Comparison of ENCODE assay signal across 12 mouse cellular contexts in the genomic region with DNA sequence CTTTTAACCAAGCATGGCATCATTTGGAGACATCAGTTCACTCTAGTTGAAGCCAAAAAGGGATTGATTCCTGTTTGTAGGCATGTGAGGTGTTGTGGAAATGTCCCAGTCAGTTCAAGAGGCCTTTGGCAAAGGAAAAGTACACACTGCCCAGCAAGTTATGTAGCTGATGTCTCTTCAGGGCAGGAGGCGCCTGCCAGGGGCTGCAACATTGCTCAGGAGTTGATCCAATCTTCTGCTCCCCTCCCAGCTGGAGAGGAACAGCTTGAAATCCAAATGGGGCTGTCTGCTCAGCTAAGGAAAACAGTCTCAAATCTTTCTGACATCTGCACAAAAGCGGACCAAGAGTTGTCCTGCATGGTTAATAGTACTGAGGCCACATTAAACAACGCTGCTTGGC.
DNase-seq lines count a peak whose midpoint lies in the region; ATAC-seq lines count a peak whose summit lies in the region.
"Had no signal": no experiment of that assay in that cellular context is flagged by ENCODE, and none has a peak within 500 bp of the region (broad histone marks: within the 10 kb centered on the region; RNA-seq: fewer than 3 reads in every experiment).

No protein-coding gene starts in this region.

- no peak overlapping the region for H3K4me3 ChIP-seq in heart, embryonic 11.5 days (ENCODE audit: low read depth, low read length)
- H3K4me3 ChIP-seq: embryonic facial prominence, embryonic 15.5 days; limb, embryonic 12.5 days had no signal

- intact Hi-C loops in heart, postnatal 25 days (cut with DNase I) = no loop called here

- no peak overlapping the region for H3K9ac ChIP-seq in heart, embryonic 11.5 days (ENCODE audit: low read depth, low read length)
- H3K9ac ChIP-seq: embryonic facial prominence, embryonic 15.5 days; limb, embryonic 12.5 days had no signal

- no peak for ATAC-seq in heart, embryonic 11.5 days (replicated peaks; ENCODE audit: insufficient number of reproducible peaks, low FRiP score, low TSS enrichment)
- no peak for ATAC-seq in megakaryocyte-erythroid progenitor cell, adult 5-6 weeks (replicated peaks; ENCODE audit: low FRiP score, low TSS enrichment, poor library complexity, severe bottlenecking)
- ATAC-seq: inflammation-experienced regulatory T-cells, adult 6 months had no signal

- DNase-seq in heart, adult 18-20 months = peak; percentile 53 to 68
- DNase-seq in right cerebral cortex, postnatal 4 days = peak; percentile 1
- no peak for DNase-seq in right cerebral cortex, adult 2 months (ENCODE audit: low spot score in 2 of 2)
- peak; percentile 8 for DNase-seq in heart, postnatal 25 days (ENCODE audit: low spot score)
- no peak for DNase-seq in ovary, postnatal 14 days (ENCODE audit: low spot score)

- no peaks in the 10 kb centered on the region for H3K9me3 ChIP-seq in heart, embryonic 11.5 days (replicated peaks; ENCODE audit: control insufficient read depth, low read length)
- H3K9me3 ChIP-seq: embryonic facial prominence, embryonic 15.5 days; limb, embryonic 12.5 days had no signal

- H3K27me3 ChIP-seq in heart, embryonic 11.5 days (ENCODE audit: control insufficient read depth, insufficient read depth, low read length) = no peaks in the 10 kb centered on the region
- H3K27me3 ChIP-seq: CH12.LX; embryonic facial prominence, embryonic 15.5 days had no signal

- no peaks in the 10 kb centered on the region for H3K4me1 ChIP-seq in heart, embryonic 11.5 days (ENCODE audit: control insufficient read depth, insufficient read depth, low read length)
- H3K4me1 ChIP-seq: embryonic facial prominence, embryonic 15.5 days; limb, embryonic 12.5 days had no signal

- H3K36me3 ChIP-seq in heart, embryonic 11.5 days (ENCODE audit: control insufficient read depth, insufficient read depth, low read length) = no peaks in the 10 kb centered on the region
- H3K36me3 ChIP-seq: embryonic facial prominence, embryonic 15.5 days; limb, embryonic 12.5 days had no signal

- 65% methylated on average over 3 of the region's 3 CpGs for WGBS in heart, embryonic 11.5 days (ENCODE audit: insufficient replicate concordance)

- no peak overlapping the region for H3K4me2 ChIP-seq in heart, embryonic 11.5 days
- H3K4me2 ChIP-seq: embryonic facial prominence, embryonic 15.5 days; limb, embryonic 12.5 days had no signal

- H3K27ac ChIP-seq in heart, embryonic 11.5 days (ENCODE audit: low read depth, low read length) = no peak overlapping the region
- H3K27ac ChIP-seq: embryonic facial prominence, embryonic 15.5 days; limb, embryonic 12.5 days; macrophage had no signal

Comparison
In these comparisons a context has a peak if more than half of its experiments do, and no peak if none do; other contexts are left out.
1. DNase-seq: peak in heart, adult 18-20 months (2 of 2), right cerebral cortex, postnatal 4 days (single experiment) and heart, postnatal 25 days (single experiment); none in right cerebral cortex, adult 2 months (0 of 2) and ovary, postnatal 14 days (single experiment).